Mouse (Mus musculus): ENCODE measurements at regions not wholly inside any gene's neighbourhood (a gene's known extent, or its start where the extent isn't known, plus 50 kb on each side); places are given as distances from the start of the nearest gene placed in this dataset.

GRCm38 (mm10) chr1:191458292-191458691, 55.2 kb upstream of the Ppp2r5a start:
- TF ChIP-seq CTCF (IDR thresholded peaks at IDR 0.05) (peak; percentile 31), EP300 (IDR thresholded peaks at IDR 0.05) (no peak)
